Mouse (Mus musculus): Measurements from ENCODE around the gene BC048562.

BC048562 gene

DNA sequence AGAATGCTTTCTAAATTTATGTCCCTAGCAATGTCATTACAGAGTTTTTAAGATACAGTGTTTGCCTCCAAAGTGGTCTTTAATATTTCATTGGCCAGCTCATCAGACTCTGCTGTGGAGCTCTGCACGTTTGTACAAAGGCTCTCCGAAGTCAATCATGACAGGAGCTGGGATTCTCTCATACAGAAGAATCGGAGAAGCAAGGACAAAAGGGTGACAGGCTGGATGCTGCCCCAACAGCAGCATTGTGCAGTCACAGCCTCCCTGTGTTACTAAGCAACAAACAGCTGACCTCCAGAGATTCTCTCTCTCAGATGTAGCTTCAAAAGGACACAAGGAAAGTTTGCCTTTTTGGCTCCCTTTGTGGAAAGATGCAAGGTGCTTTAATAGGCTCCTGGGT lies at the start of gene BC048562:
Gene BC048562, plus strand, starts transcription at position 301 of the 400 bp plus-strand sequence.
- no peak for DNase-seq (ENCODE audit: low spot score)

DNA sequence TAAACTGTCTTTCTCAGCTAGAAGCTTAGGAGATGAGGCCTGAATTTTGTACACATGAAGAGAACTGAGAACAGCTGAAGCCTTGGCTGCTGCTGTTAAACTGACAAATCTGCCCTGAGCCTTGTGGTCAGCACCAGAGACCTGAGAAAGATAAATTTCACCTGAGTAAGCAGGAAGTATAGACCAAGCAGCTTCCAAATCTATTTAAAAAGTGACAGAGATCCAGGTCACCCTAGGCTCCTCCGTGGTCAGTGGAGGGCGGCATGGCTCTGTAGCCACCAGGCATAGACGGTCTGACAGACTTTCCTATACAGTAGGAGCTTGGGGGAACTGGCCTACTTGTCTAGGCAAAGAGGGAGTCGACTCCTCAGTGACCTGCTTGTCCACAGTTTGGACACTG lies 49.5 kb upstream of the BC048562 start:
- peak; percentile 32 for DNase-seq (ENCODE audit: low spot score)

DNA sequence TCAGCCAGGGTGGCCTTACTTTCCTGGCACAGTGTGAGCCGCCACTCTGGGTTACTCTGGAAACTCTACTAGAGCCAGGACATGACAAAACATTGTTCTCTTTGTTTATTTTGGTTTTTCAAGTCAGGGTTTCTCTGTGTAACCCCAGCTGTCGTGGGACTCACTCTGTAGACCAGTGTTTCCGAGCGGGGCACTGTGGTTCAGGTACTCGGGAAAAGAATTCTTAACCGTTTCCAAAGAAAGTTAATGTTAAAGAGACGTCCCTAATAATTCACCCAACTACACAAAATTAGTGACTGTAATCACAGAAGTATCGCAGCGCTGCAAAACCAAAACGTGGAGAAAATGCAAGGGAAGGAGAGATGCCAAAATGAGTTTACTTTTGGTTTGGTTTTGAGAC lies 47.7 kb upstream of the BC048562 start:
- DNase-seq (ENCODE audit: low spot score) = no peak

DNA sequence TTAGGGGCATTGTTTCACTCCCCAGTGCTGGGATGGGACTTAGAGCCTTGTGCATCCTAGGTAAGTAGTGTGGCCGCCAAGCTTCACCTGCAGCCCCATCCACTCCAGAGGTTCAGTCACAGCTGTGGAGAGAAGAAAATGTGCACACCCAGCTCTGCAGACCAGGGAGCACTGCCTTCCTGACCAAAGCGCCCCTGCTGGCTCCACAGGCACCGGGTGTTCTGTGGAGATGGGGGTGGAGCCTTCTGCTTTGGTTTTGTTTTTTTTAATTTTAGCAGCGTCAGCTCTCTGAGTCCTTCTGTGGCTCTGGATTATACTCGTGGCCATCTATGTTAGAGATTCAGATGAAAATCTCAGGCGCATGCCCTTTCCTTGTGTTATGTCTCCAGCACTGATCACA lies 47.1 kb upstream of the BC048562 start:
- no peak for DNase-seq (ENCODE audit: low spot score)

DNA sequence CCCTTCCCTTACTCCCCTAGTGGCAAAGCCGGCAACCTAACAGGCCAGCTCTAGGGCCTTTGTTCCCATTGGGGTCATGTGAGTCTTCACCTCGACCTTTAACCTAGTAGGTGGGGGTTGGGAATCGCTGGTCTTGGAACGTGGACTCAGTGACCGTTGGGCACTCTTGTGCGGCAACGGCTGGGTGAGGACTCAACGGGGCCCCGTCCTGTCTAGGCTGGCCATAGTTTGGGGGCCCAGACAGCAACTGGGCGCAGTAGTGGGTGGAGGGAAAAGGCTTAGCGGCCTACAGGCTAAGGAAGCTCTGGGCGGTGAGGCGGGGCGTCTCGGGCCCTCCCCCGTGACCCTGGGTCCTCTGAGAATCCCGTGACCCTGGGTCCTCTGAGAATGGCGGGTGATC lies 43.6 kb upstream of the BC048562 start, which contains the start of gene 1700102P08Rik:
Gene 1700102P08Rik, plus strand, starts transcription at position 130 of the 400 bp plus-strand sequence.
- DNase-seq (ENCODE audit: low spot score) = peak; percentile 88

DNA sequence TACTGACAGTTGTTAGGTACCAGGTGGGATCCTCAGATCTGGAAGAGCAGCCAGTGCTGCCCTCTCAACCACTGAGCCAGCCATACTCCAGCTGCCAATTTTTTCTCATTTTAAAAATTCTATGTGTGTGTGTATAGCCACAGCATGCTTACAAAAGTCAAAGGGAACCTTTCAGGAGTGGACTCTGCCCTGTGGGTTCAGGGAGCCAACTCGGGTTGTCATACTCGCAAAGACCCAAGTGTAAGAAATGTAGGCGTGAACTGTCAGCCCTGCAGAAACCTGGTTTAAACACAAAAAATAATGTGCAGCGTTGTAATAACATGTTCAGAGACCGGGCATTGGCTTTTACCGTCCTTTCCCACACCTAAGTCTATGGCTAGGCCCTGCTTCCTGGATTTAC lies 42.1 kb upstream of the BC048562 start:
- no peak for DNase-seq (ENCODE audit: low spot score)

DNA sequence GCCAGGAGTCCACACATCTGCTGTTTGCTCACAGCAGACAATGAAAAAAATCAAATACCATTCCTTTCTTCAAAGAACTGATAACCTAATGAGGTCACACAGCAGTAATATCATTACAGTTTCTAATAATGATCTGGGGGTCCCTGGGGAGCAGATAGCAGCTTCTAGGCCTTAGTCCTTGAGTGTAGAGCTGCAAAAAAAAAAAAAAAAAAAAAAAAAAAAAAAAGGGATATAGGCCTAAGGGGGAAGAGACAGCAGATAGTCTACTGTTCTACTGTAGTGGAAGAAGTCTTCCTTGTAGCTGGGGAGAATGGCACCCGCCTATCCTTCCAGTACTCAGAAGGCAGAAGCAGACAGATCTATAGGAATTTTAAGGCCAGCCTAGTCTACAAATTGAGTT lies 40.9 kb upstream of the BC048562 start:
- DNase-seq (ENCODE audit: low spot score) = no peak

DNA sequence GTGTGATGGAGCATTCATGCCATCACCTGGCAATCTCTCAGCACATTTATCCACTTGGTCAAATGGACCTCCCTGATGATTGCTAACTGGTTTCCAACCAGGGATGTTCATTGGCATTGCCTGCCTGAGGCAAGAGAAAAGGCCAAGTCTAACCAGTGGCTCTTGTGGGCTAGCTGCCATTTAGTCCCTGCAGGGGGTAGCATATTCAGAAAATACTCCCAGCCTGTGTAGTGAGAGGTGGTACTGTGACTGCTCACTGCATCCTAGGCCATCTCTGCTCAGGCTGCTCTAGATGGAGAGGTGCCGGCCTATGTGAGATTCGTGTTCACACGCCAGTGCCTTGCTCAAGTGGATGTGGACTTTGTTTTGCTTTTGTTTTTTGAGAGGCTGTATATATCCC lies 38.0 kb upstream of the BC048562 start:
- DNase-seq (ENCODE audit: low spot score) = no peak

DNA sequence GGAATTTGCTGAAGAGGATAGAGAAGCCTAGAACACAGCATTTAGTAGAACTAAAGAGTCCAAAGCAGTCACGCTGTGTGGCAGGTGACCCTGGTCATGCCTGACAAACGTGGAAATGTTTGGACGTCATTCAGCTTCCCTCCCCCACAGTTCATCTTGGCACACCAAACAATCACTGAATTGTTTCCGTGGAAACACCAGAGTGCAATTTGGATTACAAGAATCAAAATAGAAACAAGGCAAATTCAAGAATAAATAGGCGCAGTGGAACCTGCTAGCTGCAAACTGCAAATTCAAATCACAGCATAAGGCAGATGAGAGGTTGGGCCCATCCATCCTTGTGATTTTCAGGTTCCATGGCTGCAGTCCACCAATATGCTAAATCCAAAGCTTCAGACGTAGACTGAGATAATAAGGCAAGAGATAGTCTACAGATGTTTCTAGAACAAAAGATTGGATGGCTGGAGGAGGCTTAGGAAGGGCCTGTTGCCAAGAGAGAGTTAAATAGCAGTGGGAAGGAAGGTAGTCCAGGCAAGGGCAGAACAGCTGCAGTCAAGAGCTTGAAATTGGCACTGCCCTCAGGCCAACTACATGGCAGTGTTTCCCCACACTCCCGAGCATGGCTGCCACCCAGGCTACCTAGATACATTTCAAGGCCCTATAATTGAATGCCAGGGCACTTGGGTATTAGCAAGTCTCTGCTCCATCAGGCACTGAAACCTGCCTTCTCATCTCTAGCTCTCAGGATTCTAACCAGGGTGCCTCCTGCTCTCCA lies 34.9 kb upstream of the BC048562 start:
- DNase-seq (ENCODE audit: low spot score) = no peak

DNA sequence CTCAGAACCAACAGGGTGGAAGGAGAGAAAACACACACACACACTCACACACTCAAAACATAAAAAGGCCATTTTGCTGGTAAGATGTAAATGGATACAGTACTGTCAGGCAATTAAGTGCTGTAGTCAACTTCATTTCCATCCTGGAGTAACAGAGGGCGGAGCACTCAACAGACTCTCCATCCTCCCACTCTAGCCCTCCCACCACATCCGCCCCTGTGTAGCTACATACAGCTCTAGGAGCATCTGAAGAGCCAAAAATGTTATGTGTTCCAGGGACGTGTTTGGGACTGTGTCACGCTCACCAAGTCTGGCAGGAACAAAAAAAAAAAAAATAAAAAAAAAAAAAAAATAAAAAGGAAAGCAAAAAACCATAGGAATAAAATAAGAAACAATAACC lies 33.2 kb upstream of the BC048562 start:
- DNase-seq (ENCODE audit: low spot score) = no peak

DNA sequence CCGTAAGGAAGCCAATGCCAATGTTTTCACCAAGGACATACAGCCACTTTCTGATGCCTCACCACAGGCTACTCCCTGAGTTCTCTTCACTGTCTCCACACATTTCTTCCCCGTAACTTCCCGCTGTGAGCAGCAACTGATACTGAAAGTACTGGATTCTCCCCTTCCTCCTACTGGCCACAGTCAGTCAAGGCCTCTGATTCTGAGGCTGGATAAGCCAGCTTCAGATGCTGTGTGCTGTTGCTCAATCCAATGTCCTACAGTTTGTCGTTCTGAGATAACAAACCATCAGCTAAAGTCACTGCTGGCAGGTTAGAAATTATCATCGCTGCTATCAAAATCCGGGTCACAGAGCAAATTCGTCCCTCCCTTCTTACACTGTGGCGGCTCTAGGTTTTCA lies 31.8 kb upstream of the BC048562 start:
- no peak for DNase-seq (ENCODE audit: low spot score)

DNA sequence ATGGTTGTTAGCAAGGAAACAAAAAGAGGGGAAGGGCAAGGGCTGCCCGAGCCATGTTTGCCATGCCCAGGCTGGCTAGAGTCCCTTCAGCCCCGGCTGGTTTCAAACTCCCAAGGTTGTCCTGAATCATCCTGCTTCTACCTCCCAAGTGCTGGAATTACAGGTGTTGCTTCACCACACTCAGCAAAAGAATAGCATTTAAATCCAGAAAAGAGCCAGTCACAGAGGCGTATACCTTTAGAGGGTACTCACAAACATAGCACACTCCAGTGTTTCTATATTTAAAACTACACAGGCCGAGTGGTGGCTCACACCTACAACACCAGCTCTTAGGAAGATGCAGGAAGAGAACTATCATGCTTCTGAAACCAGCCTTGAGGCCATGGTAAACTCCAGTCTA lies 26.7 kb upstream of the BC048562 start:
- no peak for DNase-seq (ENCODE audit: low spot score)

DNA sequence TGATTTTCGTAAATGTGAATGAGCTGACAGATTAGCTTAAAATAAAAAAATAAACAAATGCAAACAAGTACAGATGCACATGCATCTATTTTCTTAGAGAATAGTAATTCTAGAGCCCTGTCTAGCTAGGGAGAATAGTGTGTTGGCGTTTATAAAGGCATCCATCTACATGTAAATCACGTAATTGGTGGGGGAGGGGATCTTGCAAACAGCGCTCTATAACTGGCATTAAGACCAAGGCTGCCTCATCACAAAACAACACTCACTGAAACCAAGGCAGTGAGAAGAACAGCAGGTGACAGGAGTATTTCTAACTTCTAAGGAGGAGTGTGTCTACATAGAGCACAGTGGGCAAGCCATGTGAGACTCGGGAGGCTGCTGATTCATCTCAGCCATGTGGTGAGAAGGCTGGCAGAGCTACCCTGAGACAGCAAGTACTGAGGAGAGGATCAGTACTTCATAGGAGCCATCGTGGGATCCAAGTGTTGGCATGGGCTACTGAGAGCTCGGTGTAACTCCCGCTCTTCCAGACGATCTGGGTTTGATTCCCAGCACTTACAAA lies 24.8 kb upstream of the BC048562 start:
- no peak for DNase-seq (ENCODE audit: low spot score)

DNA sequence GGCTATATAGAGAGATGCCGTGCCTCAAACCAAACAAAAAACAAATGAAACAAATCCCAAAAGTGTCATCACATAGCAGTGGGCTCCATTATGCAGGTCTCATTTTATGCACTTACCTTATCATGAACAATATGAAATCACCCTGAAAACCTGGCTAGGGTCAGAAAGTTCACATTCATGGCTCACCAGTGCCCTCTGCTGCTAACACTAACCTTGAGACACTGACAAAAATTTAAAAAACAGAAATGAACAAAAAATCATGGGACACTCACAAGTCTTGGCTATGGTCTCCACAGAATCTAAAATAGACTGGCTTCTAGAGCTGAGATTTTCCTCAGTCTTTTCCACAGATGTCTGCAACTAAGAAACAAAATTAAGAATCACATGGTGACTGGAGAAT lies 24.1 kb upstream of the BC048562 start:
- DNase-seq (ENCODE audit: low spot score) = no peak

DNA sequence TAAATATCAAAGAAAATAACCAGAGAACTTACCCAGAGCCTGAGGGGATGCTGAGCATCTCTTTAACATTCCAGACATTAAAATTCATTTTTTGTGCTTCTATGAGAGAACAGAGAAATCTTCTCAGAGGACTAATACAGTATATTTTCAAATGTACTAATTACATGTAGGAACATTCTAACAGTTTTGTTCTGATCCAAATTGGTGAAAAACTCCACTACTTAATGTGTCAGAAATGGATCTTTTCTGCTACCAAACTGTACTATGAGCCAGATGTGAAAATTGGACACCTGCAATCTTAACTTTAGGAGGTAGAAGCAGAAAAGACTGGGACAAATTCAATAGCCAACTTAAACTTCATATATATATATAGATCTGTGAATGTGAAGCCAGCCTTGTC lies 7.9 kb upstream of the BC048562 start, which contains the start of gene Ccdc36:
Gene Ccdc36, minus strand, starts transcription at position 101 of the 400 bp plus-strand sequence.
- no peak for DNase-seq (ENCODE audit: low spot score)

DNA sequence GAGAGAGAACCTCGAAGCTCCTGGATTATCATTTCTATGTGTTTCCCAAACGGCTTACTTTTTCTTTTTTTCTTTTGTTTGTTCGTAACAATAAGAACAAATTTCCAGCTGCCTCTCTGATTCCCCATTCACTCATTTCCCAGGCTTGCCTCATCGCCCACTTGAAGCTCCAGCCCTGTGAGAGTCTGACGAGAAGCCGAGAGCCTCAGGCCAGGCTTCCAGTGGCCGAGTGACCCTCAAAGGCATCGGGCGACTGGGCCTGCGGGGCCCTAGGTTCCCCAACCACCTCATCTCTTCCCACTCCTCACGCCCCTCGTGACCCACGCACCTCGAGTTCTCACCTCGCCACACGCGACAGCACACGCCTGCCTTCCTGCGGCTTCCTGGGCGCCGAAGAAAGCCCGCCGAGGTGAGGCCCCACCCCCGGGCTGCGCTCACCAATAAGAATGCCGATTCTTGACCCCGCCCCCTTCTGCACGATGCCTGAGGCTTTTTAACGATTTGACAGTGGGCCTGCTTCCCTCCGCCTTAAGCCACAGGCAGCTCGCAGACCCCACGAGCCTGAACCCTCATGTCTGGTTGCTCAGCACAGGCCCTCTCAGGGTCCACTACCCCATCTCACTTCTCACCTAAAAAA lies 4.7 kb upstream of the BC048562 start:
- peak; percentile 51 for DNase-seq (ENCODE audit: low spot score)

DNA sequence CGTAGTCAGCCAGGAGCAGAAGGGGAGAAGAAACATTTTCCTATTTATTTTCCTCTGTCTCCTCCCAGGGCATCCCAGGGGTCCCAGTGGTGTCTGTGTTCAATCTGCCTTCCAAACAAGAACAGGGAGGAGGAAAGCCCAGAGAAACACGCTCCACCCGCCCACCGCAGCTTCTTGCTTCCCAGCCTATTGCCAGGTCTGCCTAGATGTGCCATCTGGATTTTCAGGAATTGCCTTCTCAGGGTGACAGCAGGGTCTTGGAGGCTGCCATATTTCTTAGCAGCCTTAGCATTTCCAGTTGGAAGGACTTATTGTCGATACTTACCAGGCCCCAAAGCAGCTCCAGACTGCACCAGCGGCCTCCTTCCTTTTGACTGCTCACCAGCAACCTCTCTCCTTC lies 2.9 kb downstream of the BC048562 start:
- DNase-seq (ENCODE audit: low spot score) = no peak

DNA sequence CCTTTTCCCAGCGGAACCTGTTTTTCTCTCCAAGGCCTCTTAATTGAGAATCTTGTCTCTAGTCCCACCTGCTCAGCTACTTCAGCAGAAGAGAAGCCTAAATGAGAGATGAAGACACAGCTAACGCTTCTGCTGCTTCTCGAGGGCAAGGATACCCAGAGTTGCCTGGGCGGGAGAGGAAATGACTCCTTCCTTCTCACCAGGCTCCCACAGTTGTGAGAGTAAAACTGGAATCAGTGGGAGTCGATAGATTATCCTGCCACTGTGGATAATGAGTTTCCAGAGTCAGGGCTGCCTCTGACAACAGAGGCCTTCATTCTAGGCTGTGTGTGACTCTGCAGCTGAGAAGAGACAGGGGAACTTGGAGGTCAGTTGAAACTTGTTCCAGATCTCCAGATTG lies 4.2 kb downstream of the BC048562 start:
- no peak for DNase-seq (ENCODE audit: low spot score)

DNA sequence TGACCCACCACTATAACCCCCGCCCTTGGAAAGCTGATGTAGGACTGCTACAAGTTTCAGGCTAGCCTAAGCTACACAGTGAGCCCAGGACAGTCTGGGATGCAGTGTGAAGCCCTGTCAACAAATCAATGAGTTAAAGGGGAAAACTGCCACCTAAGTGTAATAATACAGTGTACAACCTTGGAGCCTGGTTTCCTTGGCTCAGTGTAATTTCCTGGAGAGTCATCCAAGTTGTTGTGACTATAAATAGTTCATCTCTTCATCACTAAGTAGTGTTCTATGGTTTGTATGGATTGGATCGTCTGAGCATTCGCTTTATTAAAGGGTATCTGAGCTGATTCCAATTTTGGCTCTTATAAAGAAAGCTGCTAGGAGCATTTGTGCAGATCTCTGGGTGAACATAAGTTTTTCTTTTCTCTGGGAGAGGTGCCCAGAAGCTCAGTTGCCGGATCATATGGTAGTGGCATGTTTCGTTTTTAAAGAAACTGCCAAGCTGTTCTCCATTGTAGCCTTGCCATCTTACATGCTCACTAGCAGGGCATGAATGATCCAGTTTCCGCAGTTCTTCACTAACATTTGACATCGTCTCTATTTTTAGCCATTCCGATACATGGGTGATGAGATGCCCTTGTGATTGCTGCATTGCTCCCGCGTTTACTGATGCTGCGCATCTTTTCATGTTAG lies 5.1 kb downstream of the BC048562 start:
- no peak for DNase-seq (ENCODE audit: low spot score)

DNA sequence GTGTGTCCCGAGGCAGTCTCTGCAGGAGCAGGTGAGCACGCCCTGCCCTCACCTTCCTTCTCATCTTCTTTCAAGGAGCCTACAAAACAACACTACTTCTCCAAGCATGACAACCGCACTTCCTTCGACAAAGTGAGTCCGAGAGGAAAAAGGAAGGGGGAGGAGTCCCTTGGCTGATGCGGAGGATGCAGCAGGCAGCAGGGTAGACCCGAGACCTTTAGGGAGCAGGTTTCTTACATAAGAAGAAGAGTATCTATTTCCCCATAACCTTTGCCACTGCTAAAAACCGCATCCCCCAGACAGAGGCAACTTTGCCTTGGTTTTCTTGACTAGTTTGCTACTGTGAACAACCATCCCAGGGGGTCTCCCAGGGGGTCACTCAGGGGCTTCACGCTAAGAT lies 8.8 kb downstream of the BC048562 start:
- no peak for DNase-seq (ENCODE audit: low spot score)

DNA sequence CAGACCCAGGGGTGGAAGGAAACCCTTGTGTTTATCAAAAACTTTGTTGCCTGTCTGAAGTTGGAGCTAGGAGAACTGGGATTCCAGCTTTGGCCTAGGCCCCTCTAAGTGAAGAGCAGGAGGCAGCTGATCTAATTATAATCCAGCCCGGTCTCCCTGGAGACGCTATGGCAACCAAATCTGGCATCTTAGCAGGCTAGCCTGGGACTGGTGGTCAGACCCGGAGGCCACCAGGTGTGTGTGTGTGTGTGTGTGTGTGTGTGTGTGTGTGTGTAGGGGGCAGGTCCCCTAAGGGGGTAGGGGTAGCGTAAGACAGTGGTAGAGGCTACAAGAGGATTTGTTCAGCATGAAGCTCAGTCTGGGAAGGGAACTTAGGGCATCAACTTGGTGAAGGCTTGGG lies 13.6 kb downstream of the BC048562 start:
- no peak for DNase-seq (ENCODE audit: low spot score)

DNA sequence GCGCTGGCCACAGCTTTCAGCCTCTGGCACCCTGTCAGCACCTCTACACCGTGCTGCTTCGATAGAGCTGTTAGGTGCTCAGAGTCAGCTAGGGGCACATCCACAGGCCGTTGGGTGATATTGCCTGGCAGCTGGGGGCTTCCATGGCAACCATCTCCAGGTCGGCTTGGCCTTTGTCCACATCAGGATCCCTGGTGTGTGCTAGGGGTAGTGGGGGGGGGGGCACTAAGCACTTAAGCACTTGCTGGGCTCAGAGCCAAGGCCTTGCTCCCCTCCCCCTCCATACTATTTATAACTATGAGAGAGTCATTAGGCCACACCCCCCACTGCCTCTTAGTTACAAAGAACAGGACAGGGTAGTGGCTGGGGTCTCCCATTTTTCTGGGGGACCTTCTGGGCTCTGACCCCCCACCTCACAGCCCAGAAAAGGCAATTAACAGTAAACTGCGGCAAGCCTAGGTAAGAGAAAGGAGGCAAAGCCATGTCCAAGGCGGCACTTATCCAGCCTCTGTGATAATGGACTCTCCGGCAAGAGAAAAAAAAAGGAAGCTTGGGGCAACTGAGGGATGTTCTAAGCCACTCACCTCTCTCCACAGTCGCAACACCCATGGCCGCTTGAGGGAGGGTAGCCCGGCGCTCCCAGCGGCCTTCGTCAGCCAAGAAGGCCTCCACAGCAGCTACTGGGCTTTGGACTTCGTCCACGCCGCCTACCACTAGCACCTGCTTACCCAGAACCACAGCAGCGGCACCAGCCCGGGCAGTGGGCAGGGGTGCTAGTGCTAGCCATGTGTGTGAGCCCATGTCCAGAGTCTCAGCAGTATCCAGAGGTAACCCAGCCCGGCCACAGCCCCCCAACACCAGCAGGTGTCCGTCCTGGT lies 14.2 kb downstream of the BC048562 start:
- no peak for DNase-seq (ENCODE audit: low spot score)

All from yolk sac, embryonic 10.5 days (tissue).